Mouse (Mus musculus) testis, adult 2 months (tissue): ENCODE results near the gene Foxj2. TPM values are rescaled to one million over a fixed set of nuclear protein-coding genes. Genes with fewer than 3 reads are reported as not detected.

Source experiments
- H3K27ac ChIP-seq: fragments of 200-500 bp; 2 replicates; pipeline ENCODE4 v1.5.1; 2012; ENCODE audit warnings: low read depth, low read length; ENCODE audit not compliant: control insufficient read depth, insufficient read depth
- H3K27me3 ChIP-seq: fragments of 200-500 bp; 2 replicates; pipeline ENCODE4 v1.6.1; 2012; ENCODE audit warnings: mild to moderate bottlenecking, low read length, moderate library complexity; ENCODE audit not compliant: control insufficient read depth, insufficient read depth
- H3K36me3 ChIP-seq: fragments of 200-500 bp; 2 replicates; pipeline ENCODE4 v1.6.1; 2012; ENCODE audit warnings: mild to moderate bottlenecking, low read length; ENCODE audit not compliant: control insufficient read depth, insufficient read depth
- H3K4me1 ChIP-seq: fragments of 200-500 bp; 2 replicates; pipeline ENCODE4 v1.6.1; 2012; ENCODE audit warnings: low read length; ENCODE audit not compliant: control insufficient read depth, insufficient read depth
- H3K4me3 ChIP-seq: fragments of 200-500 bp; 2 replicates; pipeline ENCODE4 v1.5.1; 2012; ENCODE audit warnings: low read depth, mild to moderate bottlenecking, low read length, moderate library complexity, mixed read lengths; ENCODE audit not compliant: control insufficient read depth
- CTCF ChIP-seq: fragments of 200-500 bp; IDR thresholded peaks from 2 replicates; pipeline ENCODE4 v1.5.1; 2012; ENCODE audit warnings: low read depth, mild to moderate bottlenecking, inconsistent platforms, low read length, moderate library complexity; ENCODE audit not compliant: control insufficient read depth, insufficient read depth, insufficient replicate concordance
- POLR2A ChIP-seq: fragments of 200-500 bp; IDR thresholded peaks from 2 replicates; pipeline ENCODE4 v1.6.1; 2012; ENCODE audit warnings: low read depth, mild to moderate bottlenecking, inconsistent platforms, low read length, moderate library complexity; ENCODE audit not compliant: control insufficient read depth
- polyA plus RNA-seq: library from polyadenylated mRNA; depleted of rRNA; stranded (reverse); fragments of >200 nt; gene quantifications from 2 replicates; pipeline ENCODE4 v1.2.3, GENCODE M21; 2012

Foxj2 gene
- polyA plus RNA-seq, 1 experiment = 3.7 TPM

GRCm38 (mm10) chr6:122862434-122862833, 42.7 kb downstream of the Foxj2 start:
- H3K27me3 ChIP-seq = no peaks in the 10 kb centered on the region
- TF ChIP-seq POLR2A = no peak
- no peak for TF ChIP-seq CTCF

GRCm38 (mm10) chr6:122862871-122863270, 43.2 kb downstream of the Foxj2 start:
- no peaks in the 10 kb centered on the region for H3K4me1 ChIP-seq
- no peak overlapping the region for H3K27ac ChIP-seq
- H3K36me3 ChIP-seq = no peaks in the 10 kb centered on the region
- no peak overlapping the region for H3K4me3 ChIP-seq
- no peaks in the 10 kb centered on the region for H3K27me3 ChIP-seq
- no peak for TF ChIP-seq CTCF
- no peak for TF ChIP-seq POLR2A

More at GRCm38 (mm10) chr6:122862434-122862833, 42.7 kb downstream of the Foxj2 start:
- Histone ChIP-seq H3K36me3 (no peaks in the 10 kb centered on the region), H3K27ac (no peak overlapping the region), H3K4me1 (no peaks in the 10 kb centered on the region), H3K4me3 (no peak overlapping the region)

DNA sequence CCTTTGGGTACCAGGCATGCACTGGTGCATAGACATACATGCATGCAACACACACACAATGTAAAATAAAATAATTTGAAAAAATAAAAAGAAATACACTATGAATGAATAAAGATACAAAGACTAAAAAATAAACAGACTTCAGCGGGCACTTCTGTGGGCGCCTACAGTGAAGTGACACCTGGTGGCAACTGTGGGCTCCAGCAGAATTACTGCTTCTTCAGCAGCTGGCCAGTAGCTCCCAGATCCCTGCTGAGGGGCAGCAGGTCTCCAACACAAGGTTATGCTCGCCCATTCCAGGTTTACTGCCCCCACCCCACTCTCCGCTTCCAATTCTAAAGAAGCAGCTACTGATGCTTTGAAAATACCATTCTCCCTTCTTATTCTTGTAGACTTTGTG, 48.2 kb downstream of the Foxj2 start:
- TF ChIP-seq CTCF = no peak
- TF ChIP-seq POLR2A = no peak
- Histone ChIP-seq H3K27me3 (no peaks in the 10 kb centered on the region), H3K36me3 (no peaks in the 10 kb centered on the region), H3K27ac (no peak overlapping the region), H3K4me1 (no peaks in the 10 kb centered on the region), H3K4me3 (no peak overlapping the region)

- TF ChIP-seq CTCF (no peak), POLR2A (no peak)
- H3K27me3 ChIP-seq = no peaks in the 10 kb centered on the region
- no peak overlapping the region for H3K4me3 ChIP-seq
- no peaks in the 10 kb centered on the region for H3K4me1 ChIP-seq
- no peaks in the 10 kb centered on the region for H3K36me3 ChIP-seq
- no peak overlapping the region for H3K27ac ChIP-seq
Measured at GRCm38 (mm10) chr6:122869846-122870245, 50.1 kb downstream of the Foxj2 start.

DNA sequence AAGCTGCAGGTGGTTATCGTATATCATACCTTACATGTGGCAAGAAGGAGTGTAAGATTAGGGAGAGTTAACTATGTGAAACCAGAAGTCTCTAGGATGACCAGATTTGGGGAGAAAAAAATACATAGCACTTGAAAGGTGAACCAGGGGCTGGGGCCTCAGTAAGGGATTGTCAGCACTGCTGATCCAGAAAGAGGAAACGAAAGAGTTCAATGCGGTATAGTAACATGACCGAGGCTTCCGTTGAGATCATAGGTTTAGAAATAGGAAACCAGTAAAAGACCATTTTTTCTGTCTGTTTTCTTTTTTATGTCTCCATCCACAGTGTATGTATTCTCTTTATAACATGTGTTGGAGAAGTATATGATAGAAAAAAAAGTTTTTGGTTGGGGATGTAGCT, 53.1 kb downstream of the Foxj2 start:
- no peaks in the 10 kb centered on the region for H3K27me3 ChIP-seq
- H3K4me1 ChIP-seq = no peaks in the 10 kb centered on the region; the same call in 1 of the 2 replicates
- TF ChIP-seq CTCF (no peak), POLR2A (no peak)
- H3K36me3 ChIP-seq = no peaks in the 10 kb centered on the region
- H3K27ac ChIP-seq = no peak overlapping the region
- no peak overlapping the region for H3K4me3 ChIP-seq

DNA sequence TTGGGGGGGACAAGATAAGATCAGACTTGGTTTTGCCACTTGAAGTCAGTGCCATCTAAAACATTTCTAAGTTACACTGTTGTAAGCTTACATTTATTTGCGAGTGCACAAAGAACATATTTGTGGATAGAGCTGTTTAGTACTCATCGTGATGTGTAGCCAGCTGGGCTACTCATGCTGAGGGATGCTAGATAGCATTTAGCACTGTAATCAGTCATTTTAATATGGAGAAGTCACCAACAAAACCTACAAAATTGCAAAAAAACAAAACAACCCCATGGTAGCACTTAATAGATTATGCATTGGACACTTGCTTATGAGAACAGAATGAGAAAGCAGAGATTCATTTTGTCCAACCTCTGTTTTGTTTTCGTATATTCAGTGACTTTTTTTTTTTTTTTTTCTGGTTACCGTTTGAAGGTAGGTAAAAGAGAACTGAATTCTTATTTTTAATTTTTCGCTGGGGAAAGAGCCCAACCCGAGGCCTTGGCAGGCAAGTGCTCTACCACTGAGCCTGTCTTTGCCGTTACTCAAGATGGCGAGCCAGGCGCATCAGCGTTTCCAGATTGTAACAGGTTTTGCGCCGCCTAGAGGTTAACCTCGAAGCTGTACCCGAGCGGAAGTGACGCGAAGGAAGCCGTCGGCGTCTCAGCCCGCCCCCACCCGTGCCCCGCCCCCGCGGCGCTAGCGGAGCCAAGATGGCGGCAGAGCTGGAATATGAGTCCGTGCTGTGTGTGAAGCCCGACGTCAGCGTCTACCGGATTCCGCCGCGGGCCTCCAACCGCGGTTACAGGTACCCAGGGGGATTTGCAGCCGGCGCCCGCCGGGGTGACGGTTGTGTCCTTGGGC, 54.4 kb downstream of the Foxj2 start, which contains the start of gene Necap1:
TSS of gene Necap1 (plus strand) at position 604 of the 849 bp plus-strand sequence.
- Histone ChIP-seq H3K36me3 (no peaks in the 10 kb centered on the region), H3K27ac (peak within 1 kb of the TSS; percentile 90), H3K27me3 (no peaks in the 10 kb centered on the region), H3K4me1 (no peaks in the 10 kb centered on the region; the same call in 1 of the 2 replicates), H3K4me3 (peak within 1 kb of the TSS; percentile 92)
- TF ChIP-seq POLR2A = peak; percentile 97; the same call in 1 of the 2 replicates
- peak; percentile 79; the same call in 1 of the 2 replicates for TF ChIP-seq CTCF

- Histone ChIP-seq H3K4me3 (peak overlapping the region; percentile 92), H3K27me3 (no peaks in the 10 kb centered on the region), H3K4me1 (no peaks in the 10 kb centered on the region; the same call in 1 of the 2 replicates), H3K36me3 (no peaks in the 10 kb centered on the region), H3K27ac (peak overlapping the region; percentile 82)
- TF ChIP-seq CTCF = no peak
- TF ChIP-seq POLR2A = no peak
Measured at GRCm38 (mm10) chr6:122874720-122875389, 55.1 kb downstream of the Foxj2 start.
